Mouse (Mus musculus): ENCODE data around the gene Scgn. TPM values are rescaled to one million over a fixed set of nuclear protein-coding genes. Genes with fewer than 3 reads are reported as not detected.

Gene Scgn
- polyA plus RNA-seq, 1 experiment from 2014 or later, result 0.32 TPM

DNA sequence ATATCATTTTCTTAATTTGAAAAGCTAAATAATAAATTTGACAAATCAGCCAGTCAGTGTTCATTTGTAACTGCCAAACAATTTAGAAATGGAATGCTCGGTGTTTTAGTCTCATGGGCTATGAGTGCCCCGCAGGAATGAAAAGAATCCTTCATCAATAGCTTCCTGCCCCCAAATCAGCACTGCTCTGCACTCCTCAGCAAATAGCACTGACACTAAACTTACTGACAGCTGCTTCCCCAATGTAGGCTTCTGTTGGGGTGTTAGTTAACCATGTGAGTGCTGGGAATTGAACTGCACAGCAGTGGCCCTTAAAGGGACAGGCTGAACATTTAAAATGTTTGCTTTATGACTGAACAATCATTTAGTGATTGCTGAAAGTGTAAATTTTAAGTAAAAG is 31.2 kb downstream of the Scgn start:
- no peak for DNase-seq (ENCODE audit: low spot score)
- Histone ChIP-seq H3K9me3 (ENCODE audit: control insufficient read depth, low read length) (no peaks in the 10 kb centered on the region), H3K36me3 (ENCODE audit: control insufficient read depth, insufficient read depth, low read length) (no peaks in the 10 kb centered on the region), H3K27me3 (replicated peaks; ENCODE audit: control insufficient read depth, insufficient read depth, low read length) (no peaks in the 10 kb centered on the region), H3K4me3 (ENCODE audit: low read depth, low read length) (no peak overlapping the region), H3K27ac (replicated peaks; ENCODE audit: low read depth, low read length) (no peak overlapping the region), H3K9ac (ENCODE audit: low read depth, low read length) (no peak overlapping the region), H3K4me2 (ENCODE audit: low read depth, low read length) (no peak overlapping the region), H3K4me1 (ENCODE audit: control insufficient read depth, insufficient read depth, low read length) (no peaks in the 10 kb centered on the region)
- WGBS, result 9% methylated on average over 2 of the region's 2 CpGs
- no peak for ATAC-seq (ENCODE audit: low read depth)

DNA sequence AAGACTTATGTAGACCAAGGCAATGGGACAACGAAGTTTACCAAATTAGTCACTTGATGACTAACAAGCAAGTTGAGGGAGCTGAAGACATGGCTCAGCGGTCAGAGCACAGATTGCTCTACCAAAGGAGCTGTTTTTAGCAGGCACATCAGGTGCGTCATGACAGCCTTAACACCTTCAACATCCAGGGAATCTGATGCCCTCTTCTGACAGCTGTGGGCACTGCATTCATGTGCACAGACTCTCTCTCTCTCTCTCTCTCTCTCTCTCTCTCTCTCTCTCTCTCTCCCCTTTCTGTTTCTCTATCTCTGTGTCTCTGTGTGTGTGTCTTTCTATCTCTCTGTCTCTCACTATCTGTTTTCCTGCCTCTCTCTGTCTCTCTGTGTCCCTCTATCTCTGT is 40.1 kb downstream of the Scgn start:
- Histone ChIP-seq H3K9ac (ENCODE audit: low read depth, low read length) (no peak overlapping the region), H3K36me3 (ENCODE audit: control insufficient read depth, insufficient read depth, low read length) (no peaks in the 10 kb centered on the region), H3K27me3 (replicated peaks; ENCODE audit: control insufficient read depth, insufficient read depth, low read length) (no peaks in the 10 kb centered on the region), H3K27ac (replicated peaks; ENCODE audit: low read depth, low read length) (no peak overlapping the region), H3K4me1 (ENCODE audit: control insufficient read depth, insufficient read depth, low read length) (no peaks in the 10 kb centered on the region), H3K4me3 (ENCODE audit: low read depth, low read length) (no peak overlapping the region), H3K9me3 (ENCODE audit: control insufficient read depth, low read length) (no peaks in the 10 kb centered on the region), H3K4me2 (ENCODE audit: low read depth, low read length) (no peak overlapping the region)
- ATAC-seq (ENCODE audit: low read depth) (no peak), DNase-seq (ENCODE audit: low spot score) (no peak)
- WGBS, result 74% methylated on average over 3 of the region's 3 CpGs

DNA sequence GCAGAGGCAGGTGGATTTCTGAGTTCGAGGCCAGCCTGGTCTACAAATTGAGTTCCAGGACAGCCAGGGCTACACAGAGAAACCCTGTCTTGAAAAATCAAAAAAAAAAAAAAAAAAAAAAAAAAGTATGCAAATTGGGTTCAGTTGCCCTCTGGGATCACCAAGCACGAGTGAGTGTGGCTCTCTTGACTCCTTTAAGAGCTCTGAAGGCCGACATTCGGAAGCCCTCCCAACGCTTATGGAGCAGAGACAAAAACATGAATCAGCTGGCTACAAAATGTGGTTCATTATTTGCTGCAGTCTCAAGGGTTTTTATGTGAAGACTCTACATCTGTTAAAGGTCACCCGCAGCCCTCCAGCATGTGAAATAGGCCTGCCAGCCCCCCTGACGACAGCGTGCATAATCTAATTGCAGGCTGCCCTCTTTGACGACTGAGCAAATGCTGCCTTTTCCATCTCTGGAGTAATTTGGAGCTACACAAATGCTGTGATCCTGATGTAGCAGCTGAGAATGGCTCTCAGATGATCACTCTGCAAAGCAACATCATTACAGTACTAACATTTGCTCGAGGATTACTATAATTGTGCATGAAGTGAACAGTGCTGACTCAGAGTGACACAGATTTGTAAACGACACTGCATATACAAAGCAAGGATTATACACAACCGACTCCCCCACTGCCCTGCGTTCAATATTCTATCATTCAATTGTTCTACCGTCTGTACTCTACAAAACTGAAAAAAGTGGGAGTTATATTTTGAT is 41.3 kb downstream of the Scgn start:
- H3K4me2 ChIP-seq (ENCODE audit: low read depth, low read length), result no peak overlapping the region
- no peaks in the 10 kb centered on the region for H3K27me3 ChIP-seq (replicated peaks; ENCODE audit: control insufficient read depth, insufficient read depth, low read length)
- ATAC-seq (ENCODE audit: low read depth), result 0 out of 2 replicates have a peak, but pooled peaks have one; percentile 33
- WGBS, result 36% methylated on average over 14 of the region's 14 CpGs
- no peak overlapping the region for H3K9ac ChIP-seq (ENCODE audit: low read depth, low read length)
- no peaks in the 10 kb centered on the region for H3K36me3 ChIP-seq (ENCODE audit: control insufficient read depth, insufficient read depth, low read length)
- no peak overlapping the region for H3K4me3 ChIP-seq (ENCODE audit: low read depth, low read length)
- no peak overlapping the region for H3K27ac ChIP-seq (replicated peaks; ENCODE audit: low read depth, low read length)
- H3K9me3 ChIP-seq (ENCODE audit: control insufficient read depth, low read length), result no peaks in the 10 kb centered on the region
- no peaks in the 10 kb centered on the region for H3K4me1 ChIP-seq (ENCODE audit: control insufficient read depth, insufficient read depth, low read length)
- DNase-seq (ENCODE audit: low spot score), result peak; percentile 65

GRCm38 (mm10) chr13:23946254-23946653 is 44.8 kb downstream of the Scgn start:
- no peak for ATAC-seq (ENCODE audit: low read depth)

GRCm38 (mm10) chr13:23942861-23943260 is 48.2 kb downstream of the Scgn start:
- Histone ChIP-seq H3K9me3 (ENCODE audit: control insufficient read depth, low read length) (no peaks in the 10 kb centered on the region), H3K36me3 (ENCODE audit: control insufficient read depth, insufficient read depth, low read length) (no peaks in the 10 kb centered on the region), H3K4me1 (ENCODE audit: control insufficient read depth, insufficient read depth, low read length) (no peaks in the 10 kb centered on the region), H3K4me2 (ENCODE audit: low read depth, low read length) (no peak overlapping the region), H3K9ac (ENCODE audit: low read depth, low read length) (no peak overlapping the region), H3K27ac (replicated peaks; ENCODE audit: low read depth, low read length) (no peak overlapping the region), H3K4me3 (ENCODE audit: low read depth, low read length) (no peak overlapping the region), H3K27me3 (replicated peaks; ENCODE audit: control insufficient read depth, insufficient read depth, low read length) (no peaks in the 10 kb centered on the region)
- no peak for ATAC-seq (ENCODE audit: low read depth)
- WGBS, result 38% methylated on average over 2 of the region's 2 CpGs
- peak; percentile 7 for DNase-seq (ENCODE audit: low spot score)

More at GRCm38 (mm10) chr13:23946254-23946653, 44.8 kb downstream of the Scgn start:
- Histone ChIP-seq H3K36me3 (ENCODE audit: control insufficient read depth, insufficient read depth, low read length) (no peaks in the 10 kb centered on the region), H3K9me3 (ENCODE audit: control insufficient read depth, low read length) (no peaks in the 10 kb centered on the region), H3K4me1 (ENCODE audit: control insufficient read depth, insufficient read depth, low read length) (no peaks in the 10 kb centered on the region), H3K27ac (replicated peaks; ENCODE audit: low read depth, low read length) (no peak overlapping the region), H3K9ac (ENCODE audit: low read depth, low read length) (no peak overlapping the region), H3K4me2 (ENCODE audit: low read depth, low read length) (no peak overlapping the region), H3K27me3 (replicated peaks; ENCODE audit: control insufficient read depth, insufficient read depth, low read length) (no peaks in the 10 kb centered on the region), H3K4me3 (ENCODE audit: low read depth, low read length) (no peak overlapping the region)
- WGBS, result 27% methylated on average over 2 of the region's 2 CpGs
- no peak for DNase-seq (ENCODE audit: low spot score)

DNA sequence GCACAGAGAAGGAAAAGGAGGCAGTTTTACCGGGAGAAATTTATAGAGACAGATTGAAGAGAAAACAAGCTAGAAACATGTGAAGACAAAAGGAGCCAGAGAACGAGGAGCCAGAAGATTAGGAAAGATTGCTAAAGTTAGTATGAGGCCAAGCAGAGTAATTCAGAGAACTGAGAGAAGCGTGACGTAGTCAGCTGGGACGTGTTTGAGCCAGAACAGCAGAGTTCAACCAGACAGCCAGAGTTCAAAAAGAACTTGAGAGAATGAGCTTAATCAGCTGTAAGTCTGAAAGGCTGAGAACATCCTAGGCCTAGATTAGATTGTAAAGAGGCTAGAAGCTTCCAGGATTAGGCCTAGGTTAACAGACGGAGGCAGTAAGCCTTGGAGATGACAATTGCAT is 50.7 kb downstream of the Scgn start:
- 49% methylated on average over 6 of the region's 6 CpGs for WGBS
- H3K9me3 ChIP-seq (ENCODE audit: control insufficient read depth, low read length), result no peaks in the 10 kb centered on the region
- no peak overlapping the region for H3K4me2 ChIP-seq (ENCODE audit: low read depth, low read length)
- ATAC-seq (ENCODE audit: low read depth) (peak; percentile 37; the same call in 1 of the 2 replicates), DNase-seq (ENCODE audit: low spot score) (peak; percentile 39)
- H3K4me1 ChIP-seq (ENCODE audit: control insufficient read depth, insufficient read depth, low read length), result no peaks in the 10 kb centered on the region
- H3K9ac ChIP-seq (ENCODE audit: low read depth, low read length), result no peak overlapping the region
- no peak overlapping the region for H3K4me3 ChIP-seq (ENCODE audit: low read depth, low read length)
- H3K27ac ChIP-seq (replicated peaks; ENCODE audit: low read depth, low read length), result no peak overlapping the region
- H3K36me3 ChIP-seq (ENCODE audit: control insufficient read depth, insufficient read depth, low read length), result no peaks in the 10 kb centered on the region
- no peaks in the 10 kb centered on the region for H3K27me3 ChIP-seq (replicated peaks; ENCODE audit: control insufficient read depth, insufficient read depth, low read length)

GRCm38 (mm10) chr13:23938699-23939098 is 52.3 kb downstream of the Scgn start:
- Histone ChIP-seq H3K36me3 (ENCODE audit: control insufficient read depth, insufficient read depth, low read length) (no peaks in the 10 kb centered on the region), H3K27ac (replicated peaks; ENCODE audit: low read depth, low read length) (no peak overlapping the region), H3K9ac (ENCODE audit: low read depth, low read length) (no peak overlapping the region), H3K9me3 (ENCODE audit: control insufficient read depth, low read length) (no peaks in the 10 kb centered on the region), H3K4me2 (ENCODE audit: low read depth, low read length) (no peak overlapping the region), H3K4me1 (ENCODE audit: control insufficient read depth, insufficient read depth, low read length) (no peaks in the 10 kb centered on the region), H3K4me3 (ENCODE audit: low read depth, low read length) (no peak overlapping the region), H3K27me3 (replicated peaks; ENCODE audit: control insufficient read depth, insufficient read depth, low read length) (no peaks in the 10 kb centered on the region)
- 87% methylated on average over 1 of the region's 1 CpGs for WGBS
- no peak for ATAC-seq (ENCODE audit: low read depth)
- no peak for DNase-seq (ENCODE audit: low spot score)

- Histone ChIP-seq H3K36me3 (ENCODE audit: control insufficient read depth, insufficient read depth, low read length) (no peaks in the 10 kb centered on the region), H3K9me3 (ENCODE audit: control insufficient read depth, low read length) (no peaks in the 10 kb centered on the region), H3K27me3 (replicated peaks; ENCODE audit: control insufficient read depth, insufficient read depth, low read length) (no peaks in the 10 kb centered on the region), H3K27ac (replicated peaks; ENCODE audit: low read depth, low read length) (no peak within 1 kb of the TSS), H3K4me1 (ENCODE audit: control insufficient read depth, insufficient read depth, low read length) (no peaks in the 10 kb centered on the region), H3K9ac (ENCODE audit: low read depth, low read length) (no peak within 1 kb of the TSS), H3K4me2 (ENCODE audit: low read depth, low read length) (no peak within 1 kb of the TSS), H3K4me3 (ENCODE audit: low read depth, low read length) (no peak within 1 kb of the TSS)
- DNase-seq (ENCODE audit: low spot score) (no peak), ATAC-seq (ENCODE audit: low read depth) (no peak)
- WGBS, result 90% methylated on average over 10 of the region's 10 CpGs
Observed at GRCm38 (mm10) chr13:23934211-23934520, 56.8 kb downstream of the Scgn start, which contains the start of gene Hist1h2aa. Gene Hist1h2aa, plus strand, starts transcription at chr13:23934462.
